ENCODE assay signal across 11 mouse cellular contexts in genomic region chr14:122261250-122261649, GRCm38 (mm10).
"Had no signal": no experiment of that assay in that cellular context is flagged by ENCODE, and none has a peak within 500 bp of the region (broad histone marks: within the 10 kb centered on the region; RNA-seq: fewer than 3 reads in every experiment).

No protein-coding gene starts in this region.

- ATAC-seq: liver, embryonic 12.5 days; lung, postnatal 0 days had no signal

- DNase-seq: kidney, adult 11 months; kidney, adult 8-10 months; kidney, postnatal 10 days; kidney, postnatal 36 days; left cerebral cortex, postnatal 4 days; lung, embryonic 14.5 days; midbrain, embryonic 14.5 days; right cerebral cortex, postnatal 4 days; thymus, postnatal 25 days had no signal
